Mouse (Mus musculus) embryonic facial prominence, embryonic 15.5 days (tissue): ENCODE data around the gene Ttll5. TPM values are rescaled to one million over a fixed set of nuclear protein-coding genes. Genes with fewer than 3 reads are reported as not detected.

Experiments used
- ATAC-seq: fragments of 200-750 bp; cut with Nextera tagmentation; 2 replicates; pipeline ENCODE4 v1.8.0; 2017; ENCODE audit warnings: low read depth, moderate TSS enrichment; ENCODE audit not compliant: insufficient number of reproducible peaks, low FRiP score, low TSS enrichment
- H3K27ac ChIP-seq: fragments of 300-500 bp; sonication (generic); replicated peaks from 2 replicates; pipeline ENCODE4 v1.5.1; 2015; ENCODE audit warnings: mild to moderate bottlenecking, inconsistent platforms
- H3K27me3 ChIP-seq: fragments of 300-500 bp; sonication (generic); 2 replicates; pipeline ENCODE4 v1.6.1; 2015; ENCODE audit warnings: inconsistent platforms
- H3K36me3 ChIP-seq: fragments of 300-500 bp; sonication (generic); 2 replicates; pipeline ENCODE4 v1.6.1; 2015; ENCODE audit warnings: mild to moderate bottlenecking, inconsistent platforms
- H3K4me1 ChIP-seq: fragments of 300-500 bp; sonication (generic); 2 replicates; pipeline ENCODE4 v1.6.1; 2015; ENCODE audit warnings: inconsistent platforms
- H3K4me2 ChIP-seq: fragments of 300-500 bp; sonication (generic); replicated peaks from 2 replicates; pipeline ENCODE4 v1.6.1; 2015; ENCODE audit warnings: mild to moderate bottlenecking, inconsistent platforms
- H3K4me3 ChIP-seq: fragments of 300-500 bp; sonication (generic); replicated peaks from 2 replicates; pipeline ENCODE4 v1.5.1; 2015; ENCODE audit warnings: mild to moderate bottlenecking, inconsistent platforms
- H3K9ac ChIP-seq: fragments of 300-500 bp; sonication (generic); 2 replicates; pipeline ENCODE4 v1.6.1; 2015; ENCODE audit warnings: inconsistent platforms
- H3K9me3 ChIP-seq: fragments of 300-500 bp; sonication (generic); replicated peaks from 2 replicates; pipeline ENCODE4 v1.6.1; 2016; ENCODE audit warnings: inconsistent platforms
- WGBS: fragments of 180-500 bp; shearing (Covaris S2); methylation state at CpG from one replicate; pipeline ENCODE4 v1.1.7; 2015; 5-methylcytosine and 5-hydroxymethylcytosine counted together
- polyA plus RNA-seq: library from polyadenylated mRNA; unstranded; fragments of >200 nt; fragmentation: Nextera tagmentation; extraction: Ambion mirVana; gene quantifications from 2 replicates; pipeline ENCODE4 v1.2.1, GENCODE M21; 2015

Ttll5 gene
- polyA plus RNA-seq, 1 experiment from 2014 or later = 13.6 TPM

DNA sequence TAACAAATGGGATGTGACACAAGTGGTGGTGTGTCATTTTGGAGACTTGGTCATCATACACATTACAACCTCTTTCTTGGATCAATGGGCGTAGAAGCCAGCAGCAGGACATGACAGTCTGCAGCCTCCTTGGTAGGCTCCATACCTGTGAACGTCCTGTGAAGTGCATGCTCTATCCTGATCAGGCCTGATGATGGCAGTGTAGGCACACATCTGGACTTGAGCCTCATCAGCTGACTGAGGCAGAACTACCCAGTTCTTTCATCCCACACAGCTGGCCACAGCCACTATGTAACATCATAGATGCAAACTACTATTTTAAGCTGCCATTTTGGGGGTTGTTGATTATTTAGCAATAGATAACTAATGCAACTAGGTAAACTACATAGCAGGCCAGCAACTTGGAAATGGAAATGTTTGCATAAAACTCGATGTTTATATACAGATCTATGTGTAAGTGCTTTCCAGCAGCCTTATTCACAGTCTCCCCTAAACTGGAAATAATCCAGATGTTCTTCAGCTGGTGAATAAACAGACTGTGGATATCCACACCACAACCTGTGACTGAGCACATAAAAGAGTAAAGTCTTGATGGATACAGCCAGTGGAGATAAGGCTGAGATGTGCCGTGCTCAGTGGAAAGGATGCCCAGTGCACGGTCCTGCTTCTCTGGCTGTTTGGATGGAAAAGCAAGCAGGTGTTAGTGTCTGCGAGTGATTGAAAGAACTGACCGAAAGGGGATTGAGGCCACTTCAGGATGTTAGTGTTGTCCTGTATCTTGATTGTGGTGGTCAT, 23.9 kb downstream of the Ttll5 start:
- no peaks in the 10 kb centered on the region for H3K4me1 ChIP-seq
- no peaks in the 10 kb centered on the region for H3K27me3 ChIP-seq
- no peak overlapping the region for H3K4me2 ChIP-seq
- H3K9me3 ChIP-seq = no peaks in the 10 kb centered on the region
- 0 out of 2 replicates have a peak, but pooled peaks have one; percentile 65 for ATAC-seq
- H3K27ac ChIP-seq = no peak overlapping the region
- H3K36me3 ChIP-seq = 0 out of 2 replicates have a peak, but pooled peaks cover 12% of the 10 kb centered on the region
- no peak overlapping the region for H3K9ac ChIP-seq
- H3K4me3 ChIP-seq = no peak overlapping the region
- WGBS = 81% methylated on average over 7 of the region's 7 CpGs

DNA sequence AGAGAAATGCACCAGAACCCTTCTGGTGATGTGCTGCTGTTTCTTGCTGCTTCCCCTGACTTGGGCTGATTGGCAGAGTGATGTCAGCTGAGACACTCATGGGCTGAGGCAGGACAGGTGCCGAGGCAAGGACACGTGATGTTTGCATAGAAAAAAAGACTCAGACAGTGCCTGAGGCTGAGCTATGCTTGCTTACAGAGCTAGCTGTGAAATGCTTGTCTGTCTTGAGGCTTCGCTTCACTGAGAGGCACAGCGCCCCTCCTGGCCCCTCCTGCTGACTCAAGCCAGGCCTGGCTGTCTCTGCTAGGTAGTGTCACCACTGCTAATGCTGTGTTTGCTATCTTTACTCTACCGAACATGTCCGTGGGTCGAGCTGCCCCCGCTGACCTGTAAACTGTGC, 26.2 kb downstream of the Ttll5 start:
- ATAC-seq = no peak
- Histone ChIP-seq H3K4me3 (no peak overlapping the region), H3K9ac (no peak overlapping the region), H3K27me3 (no peaks in the 10 kb centered on the region), H3K9me3 (no peaks in the 10 kb centered on the region), H3K27ac (no peak overlapping the region), H3K4me1 (no peaks in the 10 kb centered on the region), H3K36me3 (0 out of 2 replicates have a peak, but pooled peaks cover 7% of the 10 kb centered on the region), H3K4me2 (no peak overlapping the region)
- WGBS = 78% methylated on average over 8 of the region's 8 CpGs

DNA sequence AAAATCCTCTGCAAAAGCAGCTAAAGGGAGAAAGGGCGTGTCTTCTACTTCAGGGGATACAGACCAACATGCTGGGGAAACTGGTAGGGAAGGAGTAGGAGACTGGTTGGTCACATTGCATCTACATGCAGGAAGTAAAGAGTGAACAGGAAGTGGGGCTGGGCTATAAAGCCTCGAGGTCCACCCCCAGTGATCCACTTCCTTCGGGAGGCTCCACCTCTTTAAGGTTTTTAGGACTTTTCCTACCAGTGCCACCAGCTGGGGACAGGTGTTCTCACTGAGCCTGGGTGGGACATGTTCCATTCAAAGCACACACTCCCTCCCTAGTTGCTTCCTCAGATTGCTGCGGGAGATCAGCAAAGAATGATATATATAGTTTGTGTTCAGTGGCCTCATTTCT, 29.4 kb downstream of the Ttll5 start:
- Histone ChIP-seq H3K36me3 (0 out of 2 replicates have a peak, but pooled peaks cover 7% of the 10 kb centered on the region), H3K9me3 (no peaks in the 10 kb centered on the region), H3K4me1 (peaks cover 4% of the 10 kb centered on the region; the same call in 1 of the 2 replicates), H3K4me3 (no peak overlapping the region), H3K9ac (no peak overlapping the region), H3K27me3 (no peaks in the 10 kb centered on the region), H3K27ac (no peak overlapping the region), H3K4me2 (no peak overlapping the region)
- ATAC-seq = no peak
- 84% methylated on average over 4 of the region's 4 CpGs for WGBS

DNA sequence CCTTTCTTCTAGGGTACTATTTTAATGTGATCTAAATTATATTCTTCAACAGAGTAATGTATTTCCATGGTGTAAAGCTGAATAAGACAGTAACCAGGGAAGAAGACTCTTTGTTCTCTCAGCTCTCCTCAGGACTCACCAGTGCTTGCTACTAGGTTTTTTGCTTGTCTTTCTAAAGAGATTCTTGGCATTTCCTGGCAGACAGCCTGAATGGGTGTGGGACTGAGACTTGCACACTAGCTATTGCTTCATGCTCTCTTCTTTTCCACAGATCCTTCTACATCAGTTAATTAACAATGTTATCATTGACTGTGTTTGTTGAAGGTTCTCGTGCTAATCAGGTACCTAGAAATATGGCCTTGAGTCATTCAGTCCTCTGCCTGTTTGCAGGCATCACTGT, 29.8 kb downstream of the Ttll5 start:
- H3K27ac ChIP-seq = no peak overlapping the region
- H3K9ac ChIP-seq = no peak overlapping the region
- 0 out of 2 replicates have a peak, but pooled peaks cover 7% of the 10 kb centered on the region for H3K36me3 ChIP-seq
- H3K4me2 ChIP-seq = no peak overlapping the region
- ATAC-seq = no peak
- H3K9me3 ChIP-seq = no peaks in the 10 kb centered on the region
- H3K4me3 ChIP-seq = no peak overlapping the region
- H3K27me3 ChIP-seq = no peaks in the 10 kb centered on the region
- WGBS = 70% methylated on average over 1 of the region's 1 CpGs
- peaks cover 8% of the 10 kb centered on the region; the same call in 1 of the 2 replicates for H3K4me1 ChIP-seq

DNA sequence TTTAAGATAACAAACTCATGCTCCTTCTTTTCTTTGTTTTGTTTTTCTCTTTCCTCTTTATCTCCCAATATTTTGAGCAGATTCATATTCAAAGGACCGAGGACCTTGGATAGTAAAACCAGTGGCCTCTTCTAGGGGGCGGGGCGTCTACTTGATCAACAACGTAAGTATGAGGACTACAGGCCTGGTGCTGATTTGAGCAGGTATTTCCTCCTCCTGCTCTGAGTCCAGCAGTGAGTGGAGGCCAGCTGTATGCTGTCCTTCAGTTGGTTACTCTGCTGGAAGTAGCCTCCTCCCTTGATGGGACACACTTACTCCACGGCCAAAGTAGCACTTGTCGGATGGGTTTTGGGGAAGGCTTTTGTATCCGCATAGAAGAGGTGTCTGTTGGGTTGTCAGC, 32.8 kb downstream of the Ttll5 start:
- no peaks in the 10 kb centered on the region for H3K36me3 ChIP-seq
- H3K4me2 ChIP-seq = no peak overlapping the region
- H3K27me3 ChIP-seq = no peaks in the 10 kb centered on the region
- H3K9me3 ChIP-seq = no peaks in the 10 kb centered on the region
- ATAC-seq = no peak
- 86% methylated on average over 7 of the region's 7 CpGs for WGBS
- H3K4me1 ChIP-seq = peaks cover 15% of the 10 kb centered on the region
- H3K27ac ChIP-seq = no peak overlapping the region
- H3K4me3 ChIP-seq = no peak overlapping the region
- no peak overlapping the region for H3K9ac ChIP-seq

DNA sequence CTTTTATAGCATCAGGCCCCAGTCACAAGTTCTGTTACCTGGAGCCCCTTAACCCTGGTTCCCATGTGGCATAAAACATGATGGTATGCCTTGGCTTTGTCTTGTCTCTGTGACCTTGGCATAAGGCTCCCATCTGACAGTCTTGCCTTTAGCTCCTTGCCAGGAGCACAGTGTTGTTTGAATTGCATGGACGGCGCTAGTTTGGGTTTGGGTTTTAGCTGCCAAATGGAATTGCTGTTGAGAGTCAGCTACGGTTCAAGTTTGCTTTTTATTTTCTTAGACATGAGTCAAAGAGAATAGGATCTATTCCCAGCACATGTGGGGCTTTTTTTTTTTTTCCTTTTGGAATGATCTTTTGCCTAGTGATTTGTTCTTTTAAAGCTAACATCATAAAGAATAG, 34.7 kb downstream of the Ttll5 start:
- Histone ChIP-seq H3K9me3 (no peaks in the 10 kb centered on the region), H3K4me1 (peaks cover 18% of the 10 kb centered on the region), H3K4me3 (no peak overlapping the region), H3K4me2 (no peak overlapping the region), H3K9ac (no peak overlapping the region), H3K27me3 (no peaks in the 10 kb centered on the region), H3K27ac (peak overlapping the region; percentile 84), H3K36me3 (peaks cover 1% of the 10 kb centered on the region; the same call in 1 of the 2 replicates)
- WGBS = 40% methylated on average over 3 of the region's 3 CpGs
- ATAC-seq = no peak

DNA sequence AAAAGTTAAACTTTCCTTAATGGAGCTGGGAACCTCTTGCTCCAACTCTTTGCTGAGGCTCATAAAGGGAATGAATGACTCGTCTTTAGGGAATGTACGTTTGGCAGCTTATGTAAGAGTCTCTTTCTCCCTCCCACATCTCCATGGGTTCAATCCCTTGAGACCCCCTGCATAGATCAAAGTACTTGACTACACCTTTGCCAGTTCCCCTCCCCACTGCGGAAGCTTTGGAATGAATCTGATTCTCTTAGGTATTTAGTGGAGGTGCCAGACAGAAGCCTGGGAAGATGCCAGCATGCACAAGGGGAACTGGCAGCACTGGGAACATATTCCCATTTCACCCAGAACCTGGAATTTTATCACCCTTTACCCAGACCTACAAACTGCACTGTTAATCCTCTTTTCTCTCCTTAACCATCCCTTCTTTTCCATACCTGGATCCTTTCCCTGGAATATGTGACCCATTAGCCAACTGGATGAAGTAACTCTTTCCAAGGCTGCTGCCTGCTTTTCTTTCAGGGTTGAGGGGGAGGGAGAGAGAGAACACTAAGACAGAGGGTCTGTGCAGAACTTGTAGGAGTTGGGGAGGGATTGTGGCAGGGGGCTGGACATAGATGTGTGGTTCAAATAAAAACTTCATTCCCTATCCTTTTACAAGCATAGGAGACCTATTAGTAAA, 35.2 kb downstream of the Ttll5 start:
- no peak overlapping the region for H3K9ac ChIP-seq
- H3K4me1 ChIP-seq = peaks cover 18% of the 10 kb centered on the region
- 35% methylated on average over 3 of the region's 3 CpGs for WGBS
- no peak overlapping the region for H3K4me2 ChIP-seq
- H3K9me3 ChIP-seq = no peaks in the 10 kb centered on the region
- no peaks in the 10 kb centered on the region for H3K27me3 ChIP-seq
- peaks cover 6% of the 10 kb centered on the region for H3K36me3 ChIP-seq
- H3K27ac ChIP-seq = peak overlapping the region; percentile 84
- ATAC-seq = peak; percentile 60
- H3K4me3 ChIP-seq = no peak overlapping the region

DNA sequence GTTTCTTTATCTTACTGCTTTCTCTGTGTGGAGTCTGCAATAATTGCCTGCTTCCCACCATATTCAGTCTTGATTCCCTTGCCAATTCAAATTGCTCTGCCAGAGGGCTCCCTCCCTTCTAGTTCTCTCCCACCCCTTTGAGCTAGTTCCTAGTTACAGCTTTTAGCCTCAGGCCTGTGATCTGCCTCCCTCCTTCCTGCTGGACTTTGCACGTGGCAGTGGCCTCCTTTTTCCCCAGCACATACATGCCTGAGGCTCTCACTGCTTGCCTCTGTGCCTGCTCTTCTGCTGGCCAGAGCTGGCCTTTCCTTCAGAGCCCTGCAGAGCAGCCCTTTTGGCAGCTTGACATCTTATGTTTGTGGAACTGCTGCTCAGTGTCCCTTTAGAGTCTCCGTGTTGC, 38.1 kb downstream of the Ttll5 start:
- no peaks in the 10 kb centered on the region for H3K9me3 ChIP-seq
- ATAC-seq = no peak
- H3K4me2 ChIP-seq = no peak overlapping the region
- H3K4me1 ChIP-seq = peaks cover 18% of the 10 kb centered on the region
- 25% methylated on average over 2 of the region's 2 CpGs for WGBS
- no peak overlapping the region for H3K9ac ChIP-seq
- no peak overlapping the region for H3K4me3 ChIP-seq
- peaks cover 9% of the 10 kb centered on the region for H3K36me3 ChIP-seq
- H3K27me3 ChIP-seq = no peaks in the 10 kb centered on the region
- peak overlapping the region; percentile 25; the same call in 1 of the 2 replicates for H3K27ac ChIP-seq

DNA sequence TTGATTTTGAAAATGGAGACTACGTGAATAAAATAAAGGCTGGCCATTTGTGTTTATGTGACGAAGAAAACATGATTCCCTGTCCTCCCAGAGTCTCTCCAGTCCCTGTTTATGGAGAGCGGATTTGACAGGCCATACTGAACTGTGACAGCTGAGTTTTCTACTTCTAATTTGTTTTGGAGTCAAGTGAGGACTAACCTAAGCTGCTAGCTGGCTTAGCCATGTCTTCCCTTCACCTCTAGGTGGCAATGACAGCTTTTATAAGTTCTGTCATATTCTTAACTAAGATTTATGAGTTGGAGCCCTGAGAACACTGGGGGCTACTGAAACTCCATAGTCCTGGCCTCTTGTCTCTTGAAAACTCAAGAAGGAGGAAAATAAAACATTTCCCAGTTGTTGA, 41.1 kb downstream of the Ttll5 start:
- H3K36me3 ChIP-seq = peaks cover 9% of the 10 kb centered on the region
- H3K9ac ChIP-seq = no peak overlapping the region
- no peaks in the 10 kb centered on the region for H3K9me3 ChIP-seq
- H3K4me3 ChIP-seq = no peak overlapping the region
- H3K27ac ChIP-seq = no peak overlapping the region
- no peak overlapping the region for H3K4me2 ChIP-seq
- WGBS = 70% methylated on average over 3 of the region's 3 CpGs
- ATAC-seq = no peak
- H3K27me3 ChIP-seq = no peaks in the 10 kb centered on the region
- H3K4me1 ChIP-seq = peaks cover 12% of the 10 kb centered on the region

DNA sequence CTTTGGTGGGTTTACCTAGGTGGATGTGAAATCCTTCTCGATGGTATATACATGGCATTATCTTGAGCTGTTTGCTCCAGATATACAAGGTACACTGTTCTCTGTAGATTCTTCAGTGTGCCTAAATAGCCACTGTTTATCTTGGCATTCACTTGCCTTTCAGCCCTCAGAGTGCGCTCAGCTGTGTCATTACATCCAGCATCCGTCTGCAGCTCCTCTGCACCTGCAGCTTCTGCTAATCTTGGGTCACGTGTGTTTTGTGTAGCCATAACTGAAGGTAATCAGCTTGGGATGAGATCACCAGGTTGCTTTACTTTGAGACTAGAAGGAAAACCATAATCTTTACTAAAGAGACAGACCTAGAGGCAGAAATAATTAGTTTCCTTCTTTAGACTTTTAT, 42.2 kb downstream of the Ttll5 start:
- Histone ChIP-seq H3K4me1 (peaks cover 12% of the 10 kb centered on the region), H3K4me2 (no peak overlapping the region), H3K27me3 (no peaks in the 10 kb centered on the region), H3K36me3 (peaks cover 9% of the 10 kb centered on the region), H3K4me3 (no peak overlapping the region), H3K9ac (no peak overlapping the region), H3K27ac (no peak overlapping the region), H3K9me3 (no peaks in the 10 kb centered on the region)
- no peak for ATAC-seq
- WGBS = 82% methylated on average over 4 of the region's 4 CpGs

DNA sequence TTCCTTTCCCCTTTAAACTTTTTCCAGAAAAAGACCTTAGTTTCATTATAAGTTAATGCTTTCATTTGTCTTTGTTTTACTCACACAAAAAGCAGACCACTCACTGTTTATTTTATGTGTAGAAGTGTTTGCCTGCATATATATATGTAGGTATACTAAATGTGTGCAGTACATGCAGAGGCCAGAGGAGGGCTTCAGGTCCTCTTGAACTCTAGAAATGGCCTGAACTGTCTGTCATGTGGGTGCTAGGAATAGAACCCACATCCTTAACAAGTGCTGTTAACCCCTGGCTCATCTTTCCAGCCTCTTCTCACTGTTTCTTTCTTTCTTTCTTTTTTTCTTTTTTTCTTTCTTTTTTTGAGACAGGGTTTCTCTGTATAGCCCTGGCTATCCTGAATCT, 42.7 kb downstream of the Ttll5 start:
- no peak for ATAC-seq
- H3K9ac ChIP-seq = no peak overlapping the region
- H3K27me3 ChIP-seq = no peaks in the 10 kb centered on the region
- no peak overlapping the region for H3K27ac ChIP-seq
- peaks cover 9% of the 10 kb centered on the region for H3K36me3 ChIP-seq
- H3K4me3 ChIP-seq = no peak overlapping the region
- H3K4me1 ChIP-seq = peaks cover 12% of the 10 kb centered on the region
- no peaks in the 10 kb centered on the region for H3K9me3 ChIP-seq
- no peak overlapping the region for H3K4me2 ChIP-seq
